Mouse (Mus musculus): ENCODE measurements at regions not wholly inside any gene's neighbourhood (a gene's known extent, or its start where the extent isn't known, plus 50 kb on each side); places are given as distances from the start of the nearest gene placed in this dataset.

DNA sequence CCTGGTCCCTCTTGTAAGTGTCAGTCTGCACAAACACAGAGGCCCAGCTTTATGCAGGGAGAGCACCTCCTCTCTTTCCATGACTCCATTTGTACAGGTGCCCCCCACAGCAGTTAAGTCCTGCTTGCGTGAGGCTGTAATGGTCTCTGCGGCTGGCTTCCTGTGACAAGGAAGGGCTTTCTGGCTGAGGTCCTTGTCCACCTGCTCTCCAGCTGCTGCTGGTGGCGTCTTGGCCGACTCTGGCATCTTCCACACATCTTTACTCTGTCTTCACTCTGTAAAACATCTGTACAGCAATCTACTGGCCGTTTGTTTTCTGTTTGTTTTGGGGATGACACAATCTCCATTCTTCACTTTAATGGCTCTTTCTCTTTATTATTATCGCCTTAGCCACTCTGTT, 60.8 kb downstream of the Rpusd4 start:
- TF ChIP-seq POLR2A (IDR thresholded peaks at IDR 0.05; ENCODE audit: low read depth, low read length) (no peak), CTCF (IDR thresholded peaks at IDR 0.05; ENCODE audit: borderline replicate concordance, insufficient read depth, low read length) (no peak)
- Histone ChIP-seq H3K4me1 (ENCODE audit: control insufficient read depth, insufficient read depth, low read length) (peaks cover 32% of the 10 kb centered on the region), H3K27ac (ENCODE audit: insufficient read depth, low read length) (no peak overlapping the region), H3K4me3 (ENCODE audit: insufficient read depth, low read length) (no peak overlapping the region)

DNA sequence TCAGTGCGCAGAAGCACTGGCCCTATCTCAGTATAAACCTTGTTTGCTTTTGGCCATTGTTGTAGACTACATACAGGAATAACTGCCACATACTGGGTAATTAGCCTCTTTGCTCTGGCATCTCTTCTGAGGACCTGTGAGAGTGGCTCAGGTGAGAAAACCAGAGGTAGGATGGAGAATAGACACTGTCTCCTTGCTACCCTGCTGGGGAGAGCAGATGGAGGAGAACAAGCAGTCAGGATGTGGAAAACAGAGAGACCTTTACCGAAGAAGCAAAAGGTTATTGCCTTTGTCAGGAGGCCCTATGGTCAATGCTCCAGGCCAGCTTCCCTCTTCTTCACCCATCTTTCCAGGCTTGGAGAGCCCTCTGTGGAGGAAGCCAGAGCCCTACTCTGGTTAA, 62.7 kb downstream of the Rpusd4 start:
- TF ChIP-seq CTCF (IDR thresholded peaks at IDR 0.05; ENCODE audit: borderline replicate concordance, insufficient read depth, low read length): no peak
- no peak for TF ChIP-seq POLR2A (IDR thresholded peaks at IDR 0.05; ENCODE audit: low read depth, low read length)
- no peak overlapping the region for H3K4me3 ChIP-seq (ENCODE audit: insufficient read depth, low read length)
- no peak overlapping the region; the same call in 1 of the 2 replicates for H3K27ac ChIP-seq (ENCODE audit: insufficient read depth, low read length)
- H3K4me1 ChIP-seq (ENCODE audit: control insufficient read depth, insufficient read depth, low read length): peaks cover 28% of the 10 kb centered on the region

DNA sequence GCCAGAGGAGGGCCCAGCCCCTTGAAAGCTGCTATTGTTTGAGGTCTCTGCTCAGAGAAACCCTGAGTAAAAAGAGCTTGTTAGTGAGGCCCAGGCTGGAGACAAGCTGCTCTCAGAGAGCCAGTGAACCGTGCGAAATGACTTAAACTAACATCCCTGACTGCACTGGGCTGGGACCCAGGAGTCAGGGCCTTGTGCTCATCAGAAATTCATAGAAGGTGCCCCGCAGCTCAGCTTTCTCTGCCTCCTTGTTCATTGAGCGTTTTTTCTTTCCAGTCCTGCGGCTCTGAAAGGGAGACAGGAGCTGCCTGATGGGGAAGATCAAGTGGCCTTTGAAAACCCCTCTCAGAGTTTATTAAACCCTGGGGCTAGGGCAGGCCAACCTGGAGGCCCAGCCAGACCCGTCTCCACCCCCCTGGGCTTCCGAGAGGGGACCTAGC, 63.6 kb downstream of the Rpusd4 start:
- no peak for TF ChIP-seq CTCF (IDR thresholded peaks at IDR 0.05; ENCODE audit: borderline replicate concordance, insufficient read depth, low read length)
- no peak for TF ChIP-seq POLR2A (IDR thresholded peaks at IDR 0.05; ENCODE audit: low read depth, low read length)
- Histone ChIP-seq H3K4me1 (ENCODE audit: control insufficient read depth, insufficient read depth, low read length) (peaks cover 32% of the 10 kb centered on the region), H3K4me3 (ENCODE audit: insufficient read depth, low read length) (no peak overlapping the region), H3K27ac (ENCODE audit: insufficient read depth, low read length) (no peak overlapping the region)

DNA sequence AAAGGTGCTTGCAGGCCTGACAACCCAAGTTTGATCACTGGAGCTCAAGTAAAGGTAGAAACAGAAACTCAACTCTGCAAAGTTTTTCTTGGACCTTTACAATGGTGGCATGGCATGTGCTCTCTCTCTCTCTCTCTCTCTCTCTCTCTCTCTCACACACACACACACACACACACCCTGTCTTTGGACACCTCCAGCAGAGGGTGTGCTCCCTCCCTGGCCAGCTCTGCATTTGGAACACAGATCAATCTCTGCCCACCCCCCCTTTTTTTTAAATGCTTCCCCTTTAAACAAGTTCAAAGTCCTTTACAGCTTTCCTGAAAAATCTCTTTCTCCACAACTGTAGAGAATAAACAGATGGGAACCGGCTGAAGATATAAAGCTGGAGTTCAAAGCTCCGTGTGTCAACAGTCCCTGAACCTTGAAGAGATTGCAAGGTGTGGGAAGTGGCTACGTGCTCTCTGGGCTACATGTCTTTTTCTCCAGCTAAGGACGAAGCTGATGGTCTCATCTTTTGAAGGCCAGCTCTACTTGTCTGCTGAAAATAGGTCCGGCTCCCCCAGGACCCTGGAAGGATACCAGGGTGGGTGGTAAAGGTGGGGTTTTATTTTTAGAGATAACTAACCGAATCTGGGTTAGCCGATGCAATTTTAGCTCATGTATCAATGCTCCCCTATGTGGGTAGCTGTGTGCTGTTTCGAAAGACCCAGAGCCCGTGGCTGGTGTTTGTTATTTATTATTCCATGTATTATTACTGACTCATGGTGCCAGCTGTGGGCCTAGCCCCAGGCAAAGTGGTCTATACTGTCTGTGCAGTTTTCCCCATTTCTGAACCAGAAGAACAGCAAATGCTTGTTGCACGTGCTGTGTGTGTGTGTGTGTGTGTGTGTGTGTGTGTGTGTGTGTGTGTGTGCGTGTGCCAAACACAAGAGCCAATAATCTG, 65.3 kb downstream of the Rpusd4 start:
- no peak overlapping the region for H3K4me3 ChIP-seq (ENCODE audit: insufficient read depth, low read length)
- no peak overlapping the region; the same call in 1 of the 2 replicates for H3K27ac ChIP-seq (ENCODE audit: insufficient read depth, low read length)
- peaks cover 24% of the 10 kb centered on the region for H3K4me1 ChIP-seq (ENCODE audit: control insufficient read depth, insufficient read depth, low read length)
- TF ChIP-seq CTCF (IDR thresholded peaks at IDR 0.05; ENCODE audit: borderline replicate concordance, insufficient read depth, low read length) (no peak), POLR2A (IDR thresholded peaks at IDR 0.05; ENCODE audit: low read depth, low read length) (no peak)

DNA sequence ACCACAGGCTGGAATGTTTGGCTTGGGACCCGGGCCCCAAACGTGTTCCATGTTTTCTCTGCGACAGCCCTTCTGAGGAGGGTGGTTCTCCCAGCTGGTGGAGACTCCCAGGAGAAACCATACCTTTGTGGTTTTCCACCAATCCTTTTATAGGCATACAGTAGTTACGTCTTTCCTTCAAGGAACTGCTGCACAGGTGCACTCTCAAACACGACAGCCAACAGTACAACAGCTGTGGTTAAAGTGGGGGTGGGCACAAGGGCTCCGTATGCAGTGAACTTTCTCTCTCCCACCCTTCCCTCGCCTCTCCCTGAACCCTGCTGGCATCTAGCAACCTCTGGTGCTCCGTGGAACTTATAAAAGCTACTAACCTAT, 66.0 kb downstream of the Rpusd4 start:
- TF ChIP-seq CTCF (IDR thresholded peaks at IDR 0.05; ENCODE audit: borderline replicate concordance, insufficient read depth, low read length) (no peak), POLR2A (IDR thresholded peaks at IDR 0.05; ENCODE audit: low read depth, low read length) (no peak)

DNA sequence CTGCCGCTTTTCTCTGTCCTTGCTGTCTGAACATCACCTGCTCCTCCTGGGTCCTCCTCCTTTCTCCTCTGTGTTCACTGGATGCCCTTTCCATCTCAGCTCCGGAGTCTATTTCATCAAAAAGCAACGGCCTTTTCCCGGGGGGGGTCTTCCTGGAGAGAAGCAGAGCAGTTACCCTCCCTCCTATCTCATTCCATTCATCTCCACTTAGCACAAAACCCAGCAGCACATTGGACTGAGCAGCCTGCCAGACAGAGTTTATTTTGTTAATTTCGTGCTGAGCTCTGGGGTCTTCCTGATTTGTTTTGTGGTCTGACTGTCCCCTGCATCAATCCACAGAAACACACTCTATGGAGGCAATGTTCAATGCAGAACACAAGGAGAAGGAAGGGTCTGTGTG, 66.9 kb downstream of the Rpusd4 start:
- TF ChIP-seq POLR2A (IDR thresholded peaks at IDR 0.05; ENCODE audit: low read depth, low read length) (no peak), CTCF (IDR thresholded peaks at IDR 0.05; ENCODE audit: borderline replicate concordance, insufficient read depth, low read length) (no peak)
- Histone ChIP-seq H3K27ac (ENCODE audit: insufficient read depth, low read length) (no peak overlapping the region), H3K4me3 (ENCODE audit: insufficient read depth, low read length) (no peak overlapping the region), H3K4me1 (ENCODE audit: control insufficient read depth, insufficient read depth, low read length) (peaks cover 28% of the 10 kb centered on the region)

More for the DNA sequence above, 66.0 kb downstream of the Rpusd4 start:
- Histone ChIP-seq H3K27ac (ENCODE audit: insufficient read depth, low read length) (no peak overlapping the region), H3K4me1 (ENCODE audit: control insufficient read depth, insufficient read depth, low read length) (peaks cover 20% of the 10 kb centered on the region), H3K4me3 (ENCODE audit: insufficient read depth, low read length) (no peak overlapping the region)

DNA sequence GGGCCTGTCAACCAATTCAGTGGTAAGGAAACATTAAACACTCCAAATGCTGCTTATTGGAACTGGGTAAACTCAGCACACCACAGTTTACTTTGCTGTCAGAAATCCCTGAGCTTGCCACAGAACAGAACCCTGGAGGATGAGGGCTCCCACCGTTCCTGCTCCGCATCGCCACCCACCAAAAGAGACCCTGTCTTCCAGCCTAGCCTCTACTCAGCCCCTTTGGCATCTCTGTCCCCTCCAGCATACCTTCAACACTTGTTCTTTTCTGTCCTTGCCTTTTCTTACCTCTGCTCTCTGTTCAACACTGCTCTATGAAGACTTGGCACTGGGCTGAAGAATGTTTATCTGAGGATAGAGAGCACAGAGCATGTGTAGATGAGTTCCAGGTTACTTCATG, 67.5 kb downstream of the Rpusd4 start:
- no peak for TF ChIP-seq CTCF (IDR thresholded peaks at IDR 0.05; ENCODE audit: borderline replicate concordance, insufficient read depth, low read length)
- TF ChIP-seq POLR2A (IDR thresholded peaks at IDR 0.05; ENCODE audit: low read depth, low read length): no peak
- no peak overlapping the region for H3K4me3 ChIP-seq (ENCODE audit: insufficient read depth, low read length)
- peak overlapping the region; percentile 50 for H3K27ac ChIP-seq (ENCODE audit: insufficient read depth, low read length)
- H3K4me1 ChIP-seq (ENCODE audit: control insufficient read depth, insufficient read depth, low read length): peaks cover 34% of the 10 kb centered on the region

DNA sequence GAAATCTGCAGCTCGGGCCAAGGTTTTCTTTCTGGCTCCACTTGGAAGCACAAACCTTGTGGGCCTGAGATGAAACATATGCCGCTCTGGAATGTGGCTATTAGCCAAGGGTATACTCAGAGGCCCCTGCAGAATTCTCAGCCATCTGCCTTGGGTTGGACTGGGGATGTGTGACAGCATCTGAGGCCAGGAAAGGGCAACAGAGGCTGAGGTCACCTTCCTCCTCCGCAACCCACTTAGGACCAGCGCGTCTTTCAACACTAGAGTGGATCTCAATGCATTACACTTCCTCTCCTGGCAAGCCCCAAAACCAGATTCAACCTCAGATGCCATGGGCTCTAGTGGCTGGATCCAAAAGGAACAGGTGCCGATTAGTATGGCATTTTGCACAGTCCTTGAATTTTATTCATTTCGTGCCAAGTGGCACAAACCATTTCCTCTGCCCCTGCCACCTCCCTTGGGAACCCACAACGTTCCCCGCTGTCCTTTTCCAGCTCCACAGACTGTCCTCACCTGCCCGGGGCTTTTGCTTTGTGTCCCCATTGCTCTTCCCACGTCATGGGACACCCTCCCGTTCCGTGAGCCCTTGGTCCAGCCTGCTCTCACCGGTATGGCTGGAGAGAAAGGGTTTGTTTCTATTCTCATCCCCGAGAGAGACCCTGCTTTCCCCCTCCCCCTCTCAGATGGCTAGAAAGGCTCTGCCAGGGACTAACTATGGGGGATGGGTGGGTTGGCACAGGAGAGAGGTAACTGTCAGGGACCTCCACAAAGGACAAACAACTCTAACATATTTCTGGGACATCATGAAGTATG, 68.4 kb downstream of the Rpusd4 start:
- H3K4me1 ChIP-seq (ENCODE audit: control insufficient read depth, insufficient read depth, low read length): peaks cover 37% of the 10 kb centered on the region
- H3K27ac ChIP-seq (ENCODE audit: insufficient read depth, low read length): no peak overlapping the region
- H3K4me3 ChIP-seq (ENCODE audit: insufficient read depth, low read length): no peak overlapping the region
- TF ChIP-seq POLR2A (IDR thresholded peaks at IDR 0.05; ENCODE audit: low read depth, low read length) (no peak), CTCF (IDR thresholded peaks at IDR 0.05; ENCODE audit: borderline replicate concordance, insufficient read depth, low read length) (no peak)

DNA sequence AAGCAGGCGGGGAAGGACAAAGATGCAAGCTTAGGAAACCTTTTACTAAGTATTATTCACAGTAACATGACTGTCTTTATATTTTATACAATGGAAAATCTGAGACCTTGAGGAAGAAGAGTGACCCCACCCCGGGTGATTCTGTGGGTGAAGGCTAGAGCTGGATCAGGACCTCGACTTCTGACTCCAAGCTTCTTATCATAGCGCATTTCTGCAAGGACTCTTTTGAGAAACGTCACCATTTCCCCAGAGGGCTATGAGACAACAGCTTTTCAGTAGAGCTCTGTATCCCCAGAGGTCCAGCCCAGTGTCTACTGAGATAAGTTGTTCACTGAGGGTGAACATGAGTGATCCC, 69.0 kb downstream of the Rpusd4 start:
- Histone ChIP-seq H3K4me1 (ENCODE audit: control insufficient read depth, insufficient read depth, low read length) (peaks cover 35% of the 10 kb centered on the region), H3K27ac (ENCODE audit: insufficient read depth, low read length) (no peak overlapping the region), H3K4me3 (ENCODE audit: insufficient read depth, low read length) (no peak overlapping the region)
- TF ChIP-seq POLR2A (IDR thresholded peaks at IDR 0.05; ENCODE audit: low read depth, low read length) (no peak), CTCF (IDR thresholded peaks at IDR 0.05; ENCODE audit: borderline replicate concordance, insufficient read depth, low read length) (no peak)

DNA sequence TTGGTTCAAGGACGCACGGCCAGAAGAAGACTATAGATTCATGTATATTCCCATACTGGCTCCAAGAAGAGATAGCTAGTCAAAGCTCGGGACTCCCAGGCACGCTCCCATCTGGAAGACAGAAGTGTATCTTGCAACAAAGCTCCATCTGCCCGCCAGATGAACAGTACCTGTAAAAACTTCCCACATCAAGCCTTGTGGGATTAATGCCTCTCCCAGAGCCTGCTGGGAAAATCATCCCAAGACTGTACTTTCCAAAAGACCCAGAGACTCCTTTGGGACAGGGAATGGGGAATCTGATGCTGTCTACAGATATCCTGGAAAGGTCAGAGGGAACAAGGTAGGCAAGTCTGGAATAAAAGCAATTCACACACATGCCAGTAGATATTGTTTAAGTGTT, 71.2 kb downstream of the Rpusd4 start:
- no peak for TF ChIP-seq POLR2A (IDR thresholded peaks at IDR 0.05; ENCODE audit: low read depth, low read length)
- TF ChIP-seq CTCF (IDR thresholded peaks at IDR 0.05; ENCODE audit: borderline replicate concordance, insufficient read depth, low read length): no peak
- Histone ChIP-seq H3K4me1 (ENCODE audit: control insufficient read depth, insufficient read depth, low read length) (peaks cover 36% of the 10 kb centered on the region), H3K4me3 (ENCODE audit: insufficient read depth, low read length) (no peak overlapping the region), H3K27ac (ENCODE audit: insufficient read depth, low read length) (peak overlapping the region; percentile 91)
